Mouse (Mus musculus) myocyte (in vitro differentiated cells): ENCODE data around the gene Cnp.

Experiments used
- MAX ChIP-seq: IDR thresholded peaks from one replicate; pipeline ENCODE4 v1.6.1; 2011; ENCODE audit warnings: low read depth, mild to moderate bottlenecking, control low read depth
- MYOG ChIP-seq, 3 experiments: IDR thresholded peaks; one replicate each; pipeline ENCODE4 v1.6.1; 2011; ENCODE audit warnings: control low read depth in 2 of 3, low read depth in 2 of 3, mild to moderate bottlenecking in 2 of 3; ENCODE audit not compliant: insufficient read length in 2 of 3, control insufficient read depth in 1 of 3, insufficient read depth in 1 of 3
- POLR2A ChIP-seq: IDR thresholded peaks from one replicate; pipeline ENCODE4 v1.6.1; 2011; ENCODE audit warnings: low read depth, mild to moderate bottlenecking, control low read depth, moderate library complexity; ENCODE audit not compliant: insufficient read length

DNA sequence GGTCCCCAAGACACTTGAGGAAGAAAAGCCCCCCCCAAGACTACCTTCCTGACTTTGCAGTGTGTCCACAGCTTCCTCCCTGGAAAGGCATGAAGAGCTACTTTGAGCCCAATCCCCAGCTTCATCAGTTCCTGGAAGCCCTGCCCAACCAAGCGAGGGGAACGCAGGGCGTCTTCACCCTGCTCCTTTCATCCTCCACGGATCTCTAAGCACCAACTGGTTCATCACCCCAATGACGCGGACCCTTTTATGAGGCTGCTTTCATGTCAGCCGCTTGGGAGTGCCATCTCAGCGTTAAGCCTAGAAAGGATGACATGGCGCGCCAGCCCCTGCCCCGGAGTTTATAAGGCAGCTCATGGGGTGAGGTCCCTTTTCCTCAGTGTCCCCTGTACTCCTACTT is 45.3 kb downstream of the Cnp start, which contains the start of gene Dnajc7:
- TF ChIP-seq MAX (no peak), POLR2A (no peak), MYOG (IDR thresholded peaks at IDR 0.05; ENCODE audit: control insufficient read depth in 1 of 3, insufficient read depth in 1 of 3, insufficient read length in 2 of 3, low read depth in 2 of 3) (no peak)
